Mouse (Mus musculus) kidney, adult 2 months (tissue): ENCODE results near the gene Pomt2.

Experiments
- CTCF ChIP-seq: fragments of 200-500 bp; conservative IDR thresholded peaks from 2 replicates; pipeline ENCODE4 v1.5.1; 2011; ENCODE audit warnings: low read depth, mild to moderate bottlenecking, control low read depth, low read length, moderate library complexity, mixed read lengths; ENCODE audit not compliant: insufficient read depth, insufficient read length
- POLR2A ChIP-seq: fragments of 200-500 bp; IDR thresholded peaks from one replicate; pipeline ENCODE4 v1.6.1; 2011; ENCODE audit warnings: low read depth, low read length, control low read depth

- TF ChIP-seq POLR2A (no peak), CTCF (no peak)
Measured at GRCm38 (mm10) chr12:87082797-87083196, 65.0 kb downstream of the Pomt2 start.
